Mouse (Mus musculus) hindbrain, postnatal 0 days (tissue): ENCODE measurements around the gene Teddm1b. TPM values are rescaled to one million over a fixed set of nuclear protein-coding genes. Genes with fewer than 3 reads are reported as not detected.

ENCODE experiments used
- ATAC-seq: fragments of 200-750 bp; cut with Nextera tagmentation; 2 replicates; pipeline ENCODE4 v1.8.0; 2017; ENCODE audit warnings: mild to moderate bottlenecking, moderate TSS enrichment, moderate library complexity
- DNase-seq: peaks from one replicate; pipeline ENCODE4 v3.0.0-alpha.2; 2015; ENCODE audit warnings: low spot score
- H3K27ac ChIP-seq: fragments of 300-500 bp; sonication (generic); 2 replicates; pipeline ENCODE4 v1.5.1; 2014; ENCODE audit warnings: mild to moderate bottlenecking
- H3K27me3 ChIP-seq: fragments of 300-500 bp; sonication (generic); 2 replicates; pipeline ENCODE4 v1.6.1; 2014; ENCODE audit warnings: low read length, mixed read lengths; ENCODE audit not compliant: insufficient read depth
- H3K36me3 ChIP-seq: fragments of 300-500 bp; sonication (generic); 2 replicates; pipeline ENCODE4 v1.6.1; 2014; ENCODE audit warnings: low read length, mixed read lengths; ENCODE audit not compliant: insufficient read depth
- H3K4me1 ChIP-seq: fragments of 300-500 bp; sonication (generic); 2 replicates; pipeline ENCODE4 v1.6.1; 2014; ENCODE audit warnings: antibody characterized with exemption, low read length, mixed read lengths; ENCODE audit not compliant: insufficient read depth
- H3K4me2 ChIP-seq: fragments of 300-500 bp; sonication (generic); 2 replicates; pipeline ENCODE4 v1.6.1; 2014; ENCODE audit warnings: low read depth, mild to moderate bottlenecking, low read length, moderate library complexity, mixed read lengths
- H3K4me3 ChIP-seq: fragments of 300-500 bp; sonication (generic); 2 replicates; pipeline ENCODE4 v1.5.1; 2014; ENCODE audit warnings: low read length
- H3K9ac ChIP-seq: fragments of 300-500 bp; sonication (generic); replicated peaks from 2 replicates; pipeline ENCODE4 v1.6.1; 2014; ENCODE audit warnings: mild to moderate bottlenecking, low read length, moderate library complexity, mixed read lengths
- H3K9me3 ChIP-seq: fragments of 300-500 bp; sonication (generic); 2 replicates; pipeline ENCODE4 v1.6.1; 2016; ENCODE audit warnings: low read length, mixed read lengths
- CTCF ChIP-seq: IDR thresholded peaks from 2 replicates; pipeline ENCODE4 v1.5.1; 2016; ENCODE audit warnings: antibody characterized with exemption, control low read depth, low read depth
- whole genome bisulfite sequencing: fragments of 180-500 bp; shearing (Covaris S2); extraction: QIAGEN DNeasy Blood & Tissue Kit; methylation state at CpG from one replicate; pipeline ENCODE4 v1.1.7; 2014; 5-methylcytosine and 5-hydroxymethylcytosine counted together
- polyA plus RNA-seq: library from polyadenylated mRNA; unstranded; fragments of >200 nt; fragmentation: Nextera tagmentation; extraction: Ambion mirVana; gene quantifications from 2 replicates; pipeline ENCODE4 v1.2.1, GENCODE M21; 2015
- total RNA-seq: library from RNA; depleted of rRNA; stranded (reverse); fragments of >200 nt; gene quantifications from 2 replicates; pipeline ENCODE4 v1.2.3, GENCODE M21; 2014

Gene Teddm1b
- total and polyA plus RNA-seq, 2 experiments from 2014 or later: 0.11 TPM; not detected in 1

GRCm38 (mm10) chr1:153903006-153903405, 28.9 kb downstream of the Teddm1b start:
- Histone ChIP-seq H3K27me3 (no peaks in the 10 kb centered on the region), H3K4me3 (peak overlapping the region; percentile 81), H3K4me1 (peaks cover 9% of the 10 kb centered on the region; the same call in 1 of the 2 replicates), H3K9ac (peak overlapping the region; percentile 21; the same call in 1 of the 2 replicates), H3K36me3 (peaks cover 46% of the 10 kb centered on the region), H3K4me2 (peak overlapping the region; percentile 72), H3K27ac (no peak overlapping the region), H3K9me3 (no peaks in the 10 kb centered on the region)
- 39% methylated on average over 13 of the region's 13 CpGs for WGBS
- DNase-seq (no peak), ATAC-seq (no peak)
- TF ChIP-seq CTCF: no peak

- no peak for TF ChIP-seq CTCF
- DNase-seq (no peak), ATAC-seq (no peak)
- no peaks in the 10 kb centered on the region for H3K27me3 ChIP-seq
- 94% methylated on average over 14 of the region's 14 CpGs for WGBS
- H3K9ac ChIP-seq: no peak overlapping the region
- H3K4me3 ChIP-seq: no peak overlapping the region
- H3K4me1 ChIP-seq: peaks cover 9% of the 10 kb centered on the region; the same call in 1 of the 2 replicates
- H3K27ac ChIP-seq: no peak overlapping the region
- H3K36me3 ChIP-seq: peaks cover 59% of the 10 kb centered on the region
- H3K9me3 ChIP-seq: no peaks in the 10 kb centered on the region
- no peak overlapping the region for H3K4me2 ChIP-seq
Observed at GRCm38 (mm10) chr1:153904236-153904635, 30.1 kb downstream of the Teddm1b start.

- 80% methylated on average over 3 of the region's 3 CpGs for WGBS
Observed at GRCm38 (mm10) chr1:153905884-153906283, 31.7 kb downstream of the Teddm1b start.

GRCm38 (mm10) chr1:153908208-153908607, 34.1 kb downstream of the Teddm1b start:
- H3K27ac ChIP-seq: no peak overlapping the region
- H3K36me3 ChIP-seq: peaks cover 71% of the 10 kb centered on the region
- no peaks in the 10 kb centered on the region for H3K9me3 ChIP-seq
- no peak overlapping the region for H3K9ac ChIP-seq
- H3K4me3 ChIP-seq: no peak overlapping the region
- H3K4me2 ChIP-seq: no peak overlapping the region
- DNase-seq: no peak
- no peak for ATAC-seq
- WGBS: 74% methylated on average over 6 of the region's 6 CpGs
- no peaks in the 10 kb centered on the region for H3K27me3 ChIP-seq
- no peaks in the 10 kb centered on the region for H3K4me1 ChIP-seq
- no peak for TF ChIP-seq CTCF

More at GRCm38 (mm10) chr1:153905884-153906283, 31.7 kb downstream of the Teddm1b start:
- H3K36me3 ChIP-seq: peaks cover 72% of the 10 kb centered on the region
- H3K27me3 ChIP-seq: no peaks in the 10 kb centered on the region
- no peak overlapping the region for H3K4me2 ChIP-seq
- H3K4me3 ChIP-seq: no peak overlapping the region
- peaks cover 9% of the 10 kb centered on the region; the same call in 1 of the 2 replicates for H3K4me1 ChIP-seq
- H3K9ac ChIP-seq: no peak overlapping the region
- H3K9me3 ChIP-seq: no peaks in the 10 kb centered on the region
- no peak overlapping the region for H3K27ac ChIP-seq
- DNase-seq: no peak
- no peak for ATAC-seq
- TF ChIP-seq CTCF: no peak

GRCm38 (mm10) chr1:153908741-153909140, 34.6 kb downstream of the Teddm1b start:
- no peaks in the 10 kb centered on the region for H3K27me3 ChIP-seq
- TF ChIP-seq CTCF: no peak
- DNase-seq (no peak), ATAC-seq (no peak; the same call in 1 of the 2 replicates)
- H3K4me1 ChIP-seq: no peaks in the 10 kb centered on the region
- no peak overlapping the region for H3K4me3 ChIP-seq
- peaks cover 65% of the 10 kb centered on the region for H3K36me3 ChIP-seq
- no peak overlapping the region for H3K9ac ChIP-seq
- H3K27ac ChIP-seq: no peak overlapping the region
- WGBS: 83% methylated on average over 4 of the region's 4 CpGs
- no peak overlapping the region for H3K4me2 ChIP-seq
- no peaks in the 10 kb centered on the region for H3K9me3 ChIP-seq

- Histone ChIP-seq H3K27ac (no peak overlapping the region), H3K27me3 (no peaks in the 10 kb centered on the region), H3K4me3 (no peak overlapping the region), H3K36me3 (peaks cover 59% of the 10 kb centered on the region), H3K9me3 (no peaks in the 10 kb centered on the region), H3K4me2 (no peak overlapping the region), H3K4me1 (no peaks in the 10 kb centered on the region), H3K9ac (no peak overlapping the region)
- ATAC-seq (no peak), DNase-seq (no peak)
- no peak for TF ChIP-seq CTCF
- 89% methylated on average over 10 of the region's 10 CpGs for WGBS
Observed at GRCm38 (mm10) chr1:153909213-153909962, 35.2 kb downstream of the Teddm1b start.

- Histone ChIP-seq H3K9ac (no peak overlapping the region), H3K4me3 (no peak overlapping the region), H3K9me3 (no peaks in the 10 kb centered on the region), H3K4me1 (no peaks in the 10 kb centered on the region), H3K27ac (no peak overlapping the region), H3K27me3 (no peaks in the 10 kb centered on the region), H3K36me3 (peaks cover 54% of the 10 kb centered on the region), H3K4me2 (no peak overlapping the region)
- ATAC-seq: no peak
- TF ChIP-seq CTCF: no peak
- 91% methylated on average over 9 of the region's 9 CpGs for WGBS
- no peak for DNase-seq
Observed at GRCm38 (mm10) chr1:153909963-153910291, 35.8 kb downstream of the Teddm1b start.
